Mouse (Mus musculus): Measurements from ENCODE around the gene Pdss2. TPM values are rescaled to one million over a fixed set of nuclear protein-coding genes. Genes with fewer than 3 reads are reported as not detected.
"Not testable (repeated sequence)": the region's sequence is repeated elsewhere in the genome, so short reads cannot be mapped to it uniquely, and the experiment has no call there.

Pdss2 gene
- total and polyA plus RNA-seq, 2 experiments, result 10.2 to 10.3 TPM

DNA sequence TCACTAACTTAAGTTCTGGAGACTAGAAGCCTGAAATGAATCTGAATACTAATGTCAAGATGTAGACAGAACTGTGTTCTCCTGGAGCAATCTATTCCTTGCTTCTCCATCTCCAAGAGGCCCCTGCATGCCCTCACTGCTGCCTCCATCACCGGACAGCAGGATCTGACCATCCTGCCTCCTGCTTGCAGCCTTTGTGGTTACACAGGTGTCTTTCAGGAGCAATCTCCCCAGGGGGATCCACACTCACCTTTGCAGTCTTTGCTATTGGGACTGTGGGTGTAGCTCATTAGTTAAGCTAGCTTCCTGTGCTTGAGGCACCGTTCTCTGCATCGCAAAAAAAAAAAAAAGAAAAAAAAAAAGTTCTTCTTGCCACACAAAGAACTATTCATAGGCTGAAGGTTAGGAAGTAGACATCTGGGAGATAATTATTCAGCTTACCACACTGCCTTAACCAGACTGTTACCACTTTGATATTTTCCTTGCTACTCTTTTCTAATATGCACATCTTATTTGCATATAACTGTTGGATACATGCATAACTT lies 23.0 kb downstream of the Pdss2 start:
- TF ChIP-seq POLR2A (IDR thresholded peaks at IDR 0.05; ENCODE audit: extremely low read depth, insufficient read depth, low read length) (no peak), CTCF (IDR thresholded peaks at IDR 0.05; ENCODE audit: low read depth, low read length) (no peak)
- H3K9ac ChIP-seq (ENCODE audit: low read depth, low read length), result no peak overlapping the region
- peaks cover 4% of the 10 kb centered on the region for H3K4me1 ChIP-seq (ENCODE audit: control insufficient read depth, insufficient read depth, low read length)
- H3K36me3 ChIP-seq (ENCODE audit: control insufficient read depth, insufficient read depth, low read length), result no peaks in the 10 kb centered on the region
- no peak overlapping the region for H3K27ac ChIP-seq (replicated peaks; ENCODE audit: insufficient read depth, low read depth, low read length)
- H3K79me2 ChIP-seq (ENCODE audit: control insufficient read depth, insufficient read depth, low read length), result peaks cover 8% of the 10 kb centered on the region; the same call in 1 of the 2 replicates
- H3K4me3 ChIP-seq (ENCODE audit: insufficient read depth, low read depth, low read length), result no peak overlapping the region
- WGBS, result 68% methylated on average over 3 of the region's 3 CpGs
- no peak for DNase-seq (ENCODE audit: extremely low read depth, low read depth, low spot score)
- H3K27me3 ChIP-seq (ENCODE audit: control insufficient read depth, insufficient read depth, low read length), result no peaks in the 10 kb centered on the region

DNA sequence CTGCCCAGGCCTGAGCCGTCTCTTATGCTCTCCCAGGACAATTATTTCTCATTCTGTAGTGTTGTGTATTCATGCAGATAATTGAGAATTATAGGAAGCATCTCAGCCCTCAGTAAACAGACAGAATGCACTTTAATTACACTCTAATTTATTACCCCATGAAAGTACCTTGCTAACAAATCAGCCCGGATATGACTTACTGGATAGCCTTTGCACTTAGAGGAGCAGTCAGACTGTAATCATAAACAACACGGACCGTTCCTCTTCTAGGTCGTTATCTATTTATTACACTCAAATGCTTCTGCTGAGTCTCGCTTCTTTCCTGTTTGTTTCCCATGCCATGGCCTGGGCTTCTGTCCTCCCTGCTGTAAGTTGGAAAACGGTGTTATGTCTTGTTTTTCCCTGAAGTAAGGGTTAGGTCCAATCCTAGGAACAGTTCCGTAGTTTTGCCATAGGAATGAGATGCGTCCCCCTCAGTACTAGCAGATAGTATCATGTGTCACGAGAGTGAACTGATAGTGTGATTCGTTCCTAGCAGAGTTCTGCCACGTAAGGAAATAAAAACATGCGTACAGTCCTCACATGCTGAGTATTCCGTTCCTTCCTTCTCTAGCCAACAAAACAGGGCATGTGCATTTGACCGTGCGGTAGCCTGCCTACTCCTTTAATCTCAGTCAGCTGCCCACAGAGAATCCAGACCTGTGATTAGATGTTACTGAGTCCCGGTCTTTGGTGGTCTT lies 24.3 kb downstream of the Pdss2 start:
- TF ChIP-seq CTCF (IDR thresholded peaks at IDR 0.05; ENCODE audit: low read depth, low read length), result no peak
- no peak for TF ChIP-seq POLR2A (IDR thresholded peaks at IDR 0.05; ENCODE audit: extremely low read depth, insufficient read depth, low read length)
- peaks cover 4% of the 10 kb centered on the region for H3K4me1 ChIP-seq (ENCODE audit: control insufficient read depth, insufficient read depth, low read length)
- H3K4me3 ChIP-seq (ENCODE audit: insufficient read depth, low read depth, low read length), result no peak overlapping the region
- no peaks in the 10 kb centered on the region for H3K36me3 ChIP-seq (ENCODE audit: control insufficient read depth, insufficient read depth, low read length)
- 80% methylated on average over 17 of the region's 17 CpGs for WGBS
- DNase-seq (ENCODE audit: extremely low read depth, low read depth, low spot score), result no peak
- peaks cover 7% of the 10 kb centered on the region; the same call in 1 of the 2 replicates for H3K79me2 ChIP-seq (ENCODE audit: control insufficient read depth, insufficient read depth, low read length)
- no peak overlapping the region for H3K9ac ChIP-seq (ENCODE audit: low read depth, low read length)
- H3K27ac ChIP-seq (replicated peaks; ENCODE audit: insufficient read depth, low read depth, low read length), result no peak overlapping the region
- H3K27me3 ChIP-seq (ENCODE audit: control insufficient read depth, insufficient read depth, low read length), result no peaks in the 10 kb centered on the region

DNA sequence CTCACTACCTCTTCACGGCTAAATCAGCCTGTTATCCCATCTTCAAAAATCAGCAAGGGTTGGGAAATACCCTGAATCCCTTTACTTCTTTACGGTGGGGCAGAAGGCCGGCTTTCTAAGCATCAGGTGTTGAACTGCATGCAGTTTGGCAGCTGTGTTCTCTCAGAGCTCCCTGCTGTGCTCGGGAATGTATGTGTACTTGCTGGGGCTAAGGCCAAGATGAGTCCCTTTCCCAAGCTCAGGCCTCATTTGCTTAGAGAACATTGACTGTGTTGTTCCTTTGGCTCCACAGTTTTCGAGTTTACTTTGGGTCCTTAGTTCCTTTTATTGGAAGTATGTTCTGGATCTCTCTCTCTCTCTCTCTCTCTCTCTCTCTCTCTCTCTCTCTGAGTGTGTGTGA lies 26.7 kb downstream of the Pdss2 start:
- DNase-seq (ENCODE audit: extremely low read depth, low read depth, low spot score), result no peak
- 58% methylated on average over 5 of the region's 5 CpGs for WGBS

DNA sequence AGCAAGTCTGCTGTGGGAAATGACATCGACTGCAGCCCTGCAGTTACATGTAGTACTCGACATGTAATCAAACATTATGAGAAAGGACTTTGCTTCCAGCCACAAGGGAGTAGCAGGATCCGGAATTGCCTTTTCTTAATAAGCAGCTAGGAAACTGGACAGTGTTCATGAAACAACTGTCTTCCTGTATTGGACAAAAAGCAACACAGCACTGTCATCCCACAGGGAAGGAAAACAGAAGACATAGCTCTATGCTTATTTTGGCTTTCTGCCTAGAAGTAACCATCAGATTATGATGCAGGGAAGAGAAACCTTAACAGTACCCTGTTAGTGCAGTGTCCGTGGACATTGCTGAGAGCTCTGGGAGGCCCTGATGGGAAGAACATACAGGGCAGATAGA lies 31.0 kb downstream of the Pdss2 start:
- H3K9ac ChIP-seq (ENCODE audit: low read depth, low read length), result no peak overlapping the region
- no peak overlapping the region for H3K4me3 ChIP-seq (ENCODE audit: insufficient read depth, low read depth, low read length)
- WGBS, result 46% methylated on average over 4 of the region's 4 CpGs
- no peak overlapping the region for H3K27ac ChIP-seq (replicated peaks; ENCODE audit: insufficient read depth, low read depth, low read length)
- no peaks in the 10 kb centered on the region for H3K36me3 ChIP-seq (ENCODE audit: control insufficient read depth, insufficient read depth, low read length)
- H3K27me3 ChIP-seq (ENCODE audit: control insufficient read depth, insufficient read depth, low read length), result no peaks in the 10 kb centered on the region; the same call in 1 of the 2 replicates
- no peaks in the 10 kb centered on the region; the same call in 1 of the 2 replicates for H3K4me1 ChIP-seq (ENCODE audit: control insufficient read depth, insufficient read depth, low read length)
- no peak for TF ChIP-seq CTCF (IDR thresholded peaks at IDR 0.05; ENCODE audit: low read depth, low read length)
- TF ChIP-seq POLR2A (IDR thresholded peaks at IDR 0.05; ENCODE audit: extremely low read depth, insufficient read depth, low read length), result no peak
- H3K79me2 ChIP-seq (ENCODE audit: control insufficient read depth, insufficient read depth, low read length), result peaks cover 4% of the 10 kb centered on the region; the same call in 1 of the 2 replicates
- no peak for DNase-seq (ENCODE audit: extremely low read depth, low read depth, low spot score)

More for the DNA sequence above, 26.7 kb downstream of the Pdss2 start:
- peaks cover 4% of the 10 kb centered on the region; the same call in 1 of the 2 replicates for H3K79me2 ChIP-seq (ENCODE audit: control insufficient read depth, insufficient read depth, low read length)
- no peaks in the 10 kb centered on the region for H3K27me3 ChIP-seq (ENCODE audit: control insufficient read depth, insufficient read depth, low read length)
- no peak overlapping the region for H3K9ac ChIP-seq (ENCODE audit: low read depth, low read length)
- no peak for TF ChIP-seq POLR2A (IDR thresholded peaks at IDR 0.05; ENCODE audit: extremely low read depth, insufficient read depth, low read length)
- no peak for TF ChIP-seq CTCF (IDR thresholded peaks at IDR 0.05; ENCODE audit: low read depth, low read length)
- H3K4me1 ChIP-seq (ENCODE audit: control insufficient read depth, insufficient read depth, low read length), result peaks cover 4% of the 10 kb centered on the region
- no peak overlapping the region for H3K4me3 ChIP-seq (ENCODE audit: insufficient read depth, low read depth, low read length)
- no peak overlapping the region for H3K27ac ChIP-seq (replicated peaks; ENCODE audit: insufficient read depth, low read depth, low read length)
- no peaks in the 10 kb centered on the region for H3K36me3 ChIP-seq (ENCODE audit: control insufficient read depth, insufficient read depth, low read length)

DNA sequence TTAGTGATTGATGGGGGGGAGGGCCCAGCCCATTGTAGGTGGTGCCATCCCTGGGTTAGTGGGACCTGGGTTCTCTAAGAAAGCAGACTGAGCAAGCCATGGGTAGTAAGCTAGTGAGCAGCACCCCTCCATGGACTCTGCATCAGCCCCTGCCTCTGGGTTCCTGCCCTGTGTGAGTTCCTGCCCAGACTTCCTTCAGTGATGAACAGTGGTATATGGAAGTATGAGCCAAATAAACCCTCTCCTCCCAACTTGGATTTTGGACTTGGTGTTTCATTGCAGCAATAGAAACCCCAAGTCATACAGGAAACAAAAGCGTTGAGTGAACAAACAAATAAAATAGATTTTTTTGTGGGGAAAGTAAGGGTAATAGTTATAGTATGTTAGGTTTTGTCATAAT lies 35.7 kb downstream of the Pdss2 start:
- DNase-seq (ENCODE audit: extremely low read depth, low read depth, low spot score); H3K79me2 ChIP-seq (ENCODE audit: control insufficient read depth, insufficient read depth, low read length); H3K27ac ChIP-seq (replicated peaks; ENCODE audit: insufficient read depth, low read depth, low read length); H3K36me3 ChIP-seq (ENCODE audit: control insufficient read depth, insufficient read depth, low read length); H3K27me3 ChIP-seq (ENCODE audit: control insufficient read depth, insufficient read depth, low read length); H3K9ac ChIP-seq (ENCODE audit: low read depth, low read length); H3K4me3 ChIP-seq (ENCODE audit: insufficient read depth, low read depth, low read length); H3K4me1 ChIP-seq (ENCODE audit: control insufficient read depth, insufficient read depth, low read length): not testable (repeated sequence)
- WGBS, result no CpG with 5 or more reads among the region's 1 CpGs

DNA sequence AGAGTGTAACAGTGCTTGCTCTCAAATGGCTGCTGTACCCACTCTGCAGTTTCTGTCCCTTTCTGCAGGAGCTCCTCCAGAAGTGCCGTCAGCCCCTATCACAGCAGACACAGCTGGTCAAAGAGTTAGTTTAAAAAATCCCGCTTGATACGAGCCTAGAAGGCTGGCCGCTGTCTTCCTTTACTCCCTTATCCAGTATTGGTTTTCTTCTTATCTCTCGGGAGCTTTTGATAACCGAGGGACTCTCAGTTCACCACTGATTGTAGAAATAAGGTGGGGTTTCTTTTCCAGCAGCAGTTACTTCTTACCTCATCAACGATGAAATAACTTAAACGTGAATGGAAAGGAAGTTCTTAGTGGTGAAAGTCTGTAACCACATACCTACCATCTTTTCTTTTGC lies 36.2 kb downstream of the Pdss2 start:
- H3K4me3 ChIP-seq (ENCODE audit: insufficient read depth, low read depth, low read length); H3K79me2 ChIP-seq (ENCODE audit: control insufficient read depth, insufficient read depth, low read length); H3K9ac ChIP-seq (ENCODE audit: low read depth, low read length); DNase-seq (ENCODE audit: extremely low read depth, low read depth, low spot score); H3K27ac ChIP-seq (replicated peaks; ENCODE audit: insufficient read depth, low read depth, low read length); H3K36me3 ChIP-seq (ENCODE audit: control insufficient read depth, insufficient read depth, low read length); H3K27me3 ChIP-seq (ENCODE audit: control insufficient read depth, insufficient read depth, low read length); H3K4me1 ChIP-seq (ENCODE audit: control insufficient read depth, insufficient read depth, low read length): not testable (repeated sequence)
- WGBS, result 62% methylated on average over 8 of the region's 8 CpGs

Data from liver, adult 2 months (tissue).